Mouse (Mus musculus) embryonic fibroblast, embryonic 13.5 days (primary cell): ENCODE data around the gene Bag2. TPM values are rescaled to one million over a fixed set of nuclear protein-coding genes. Genes with fewer than 3 reads are reported as not detected.

Experiments
- H3K27ac ChIP-seq: 2 replicates; pipeline ENCODE4 v1.5.1; 2012; ENCODE audit warnings: low read length, control low read depth, inconsistent platforms; ENCODE audit not compliant: insufficient read depth
- H3K4me1 ChIP-seq: 2 replicates; pipeline ENCODE4 v1.6.1; 2011; ENCODE audit warnings: low read length; ENCODE audit not compliant: control insufficient read depth, insufficient read depth
- H3K4me3 ChIP-seq: 2 replicates; pipeline ENCODE4 v1.5.1; 2011; ENCODE audit warnings: mild to moderate bottlenecking, control low read depth, low read length; ENCODE audit not compliant: insufficient read depth
- CTCF ChIP-seq: IDR thresholded peaks from 2 replicates; pipeline ENCODE4 v1.5.1; 2011; ENCODE audit warnings: mild to moderate bottlenecking, control low read depth, low read length, moderate library complexity, borderline replicate concordance; ENCODE audit not compliant: insufficient read depth
- POLR2A ChIP-seq: IDR thresholded peaks from 2 replicates; pipeline ENCODE4 v1.6.1; 2011; ENCODE audit warnings: low read depth, mild to moderate bottlenecking, control low read depth, low read length, moderate library complexity
- polyA plus RNA-seq: library from polyadenylated mRNA; stranded (reverse); fragments of >200 nt; gene quantifications from 2 replicates; pipeline ENCODE4 v1.2.4, GENCODE M21; 2011; ENCODE audit warnings: low read depth; ENCODE audit not compliant: missing spikeins, insufficient read length

Bag2 gene
- polyA plus RNA-seq, 1 experiment = 45.0 TPM

DNA sequence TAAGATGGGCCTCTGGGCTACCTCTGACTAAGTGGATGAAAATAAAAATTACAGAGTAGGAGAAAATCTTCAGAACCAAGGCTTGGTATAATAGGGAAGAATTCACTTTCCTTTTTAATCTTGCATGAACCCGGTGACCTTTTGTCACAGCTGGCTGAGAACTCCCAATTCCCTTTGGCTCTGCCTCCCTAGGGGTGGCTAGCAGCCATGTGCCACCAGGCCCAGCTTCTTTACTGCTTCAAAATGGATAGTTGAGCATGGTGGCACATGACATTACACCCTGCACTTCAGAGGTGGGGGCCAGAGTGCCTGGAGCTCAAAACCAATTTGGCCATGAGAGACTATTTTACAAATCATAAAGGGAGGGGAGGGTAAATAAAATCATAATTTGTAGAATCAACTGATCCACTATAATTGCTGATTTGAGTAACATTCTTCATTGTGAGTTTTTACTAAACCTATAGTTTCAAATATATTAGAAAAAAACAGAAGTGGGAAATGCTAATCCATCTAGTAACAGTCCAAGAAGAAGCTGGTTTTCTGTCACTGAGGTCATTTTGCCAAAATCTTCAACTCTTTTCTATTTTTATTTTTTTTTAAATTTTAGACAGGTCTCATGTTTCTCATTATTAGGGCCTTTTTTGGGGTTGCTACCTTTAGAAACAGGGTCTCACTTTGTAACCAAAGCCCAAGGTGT is 10.6 kb upstream of the Bag2 start:
- TF ChIP-seq CTCF (no peak), POLR2A (no peak)
- H3K27ac ChIP-seq = no peak overlapping the region
- H3K4me3 ChIP-seq = no peak overlapping the region
- H3K4me1 ChIP-seq = no peaks in the 10 kb centered on the region

GRCm38 (mm10) chr1:33766520-33767508 is 9.2 kb upstream of the Bag2 start:
- Histone ChIP-seq H3K4me1 (no peaks in the 10 kb centered on the region), H3K27ac (no peak overlapping the region), H3K4me3 (no peak overlapping the region)
- TF ChIP-seq CTCF = no peak
- TF ChIP-seq POLR2A = no peak

GRCm38 (mm10) chr1:33765468-33766080 is 8.0 kb upstream of the Bag2 start:
- Histone ChIP-seq H3K4me1 (no peaks in the 10 kb centered on the region), H3K4me3 (no peak overlapping the region), H3K27ac (no peak overlapping the region)
- no peak for TF ChIP-seq POLR2A
- TF ChIP-seq CTCF = no peak

DNA sequence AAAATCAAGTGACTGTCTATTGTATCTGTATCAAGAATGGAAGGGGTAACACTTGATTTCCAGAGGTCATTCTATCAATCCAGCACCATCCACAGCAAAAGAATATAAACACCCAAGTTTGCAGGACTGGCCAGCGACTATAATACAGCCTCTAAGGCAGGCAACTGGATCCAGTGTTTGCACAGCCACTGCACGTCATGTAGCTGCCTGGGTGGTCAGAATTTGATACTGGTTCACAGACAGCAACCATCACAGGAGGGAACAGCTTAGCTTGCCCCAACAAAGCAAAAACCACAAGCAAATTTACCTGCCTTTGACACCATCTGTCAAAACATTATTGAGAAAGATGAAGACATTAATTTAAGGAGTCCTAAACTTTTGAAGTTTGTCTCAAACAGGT is 6.2 kb upstream of the Bag2 start:
- Histone ChIP-seq H3K4me1 (no peaks in the 10 kb centered on the region), H3K4me3 (no peak overlapping the region), H3K27ac (no peak overlapping the region)
- TF ChIP-seq POLR2A (no peak), CTCF (no peak)

- TF ChIP-seq CTCF = no peak
- no peak for TF ChIP-seq POLR2A
- Histone ChIP-seq H3K4me3 (no peak overlapping the region), H3K4me1 (peaks cover 4% of the 10 kb centered on the region; the same call in 1 of the 2 replicates), H3K27ac (peak overlapping the region; percentile 53; the same call in 1 of the 2 replicates)
These were observed 893 bp upstream of the Bag2 start for GRCm38 (mm10) chr1:33758488-33758887.

GRCm38 (mm10) chr1:33757033-33757413 is 572 bp downstream of the Bag2 start:
- Histone ChIP-seq H3K4me3 (peak overlapping the region; percentile 53), H3K27ac (peak overlapping the region; percentile 53), H3K4me1 (peaks cover 4% of the 10 kb centered on the region; the same call in 1 of the 2 replicates)
- TF ChIP-seq CTCF = no peak
- TF ChIP-seq POLR2A = no peak

DNA sequence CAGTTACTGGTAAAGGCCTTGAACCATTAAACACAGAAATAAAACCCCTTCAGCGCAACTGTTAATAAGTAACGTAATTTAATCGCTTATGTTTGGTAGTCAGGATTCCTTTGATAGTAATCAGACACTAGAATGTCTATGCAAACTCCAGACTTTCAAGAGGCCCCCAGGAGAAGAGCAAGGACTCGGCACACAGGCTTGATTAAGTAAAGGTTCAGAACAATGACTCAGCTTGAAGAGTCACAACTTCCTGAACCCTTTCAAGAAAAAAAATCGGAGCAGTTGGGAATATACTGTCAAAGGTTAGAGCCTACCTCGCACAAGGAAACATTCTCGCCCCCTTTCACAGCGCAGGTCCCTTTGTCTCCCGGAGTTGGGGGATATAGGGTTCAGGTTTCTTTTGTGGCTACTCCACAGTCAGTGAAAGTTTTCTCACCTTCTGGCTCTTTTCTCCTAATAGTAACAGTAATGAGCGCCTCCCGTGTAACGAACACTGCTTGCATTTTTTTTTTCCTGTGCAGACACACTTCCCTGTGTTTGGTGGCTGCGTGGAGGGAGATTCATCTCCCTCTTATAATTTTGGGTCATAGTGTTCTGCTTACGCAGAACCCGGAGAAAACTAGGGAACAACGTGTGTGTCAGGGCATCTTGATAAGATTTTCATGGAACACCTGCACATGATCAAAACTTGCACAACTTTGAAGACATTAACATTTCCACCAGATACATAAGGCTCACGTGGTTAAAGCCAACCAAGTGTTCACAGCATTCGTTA is 1.1 kb downstream of the Bag2 start:
- H3K27ac ChIP-seq = peak overlapping the region; percentile 53
- H3K4me1 ChIP-seq = peaks cover 4% of the 10 kb centered on the region; the same call in 1 of the 2 replicates
- peak overlapping the region; percentile 53 for H3K4me3 ChIP-seq
- TF ChIP-seq POLR2A = no peak
- TF ChIP-seq CTCF = no peak

GRCm38 (mm10) chr1:33755799-33756198 is 1.8 kb downstream of the Bag2 start:
- Histone ChIP-seq H3K27ac (peak overlapping the region; percentile 53), H3K4me1 (peaks cover 4% of the 10 kb centered on the region; the same call in 1 of the 2 replicates), H3K4me3 (peak overlapping the region; percentile 53)
- TF ChIP-seq POLR2A (no peak), CTCF (no peak)
